Mouse (Mus musculus) left cerebral cortex, adult 8-10 months (tissue): ENCODE results near the gene Naip1. TPM values are rescaled to one million over a fixed set of nuclear protein-coding genes. Genes with fewer than 3 reads are reported as not detected.
"Not testable (repeated sequence)": the region's sequence is repeated elsewhere in the genome, so short reads cannot be mapped to it uniquely, and the experiment has no call there.

Source experiments
- DNase-seq, 2 experiments: peaks; one replicate each; pipeline ENCODE4 v3.0.0; 2022; ENCODE audit warnings: low spot score in 2 of 2
- total RNA-seq, 4 experiments: library from RNA; stranded (reverse); gene quantifications; 2 replicates each; pipeline ENCODE4 v1.2.4; 2022

Naip1 gene
- total RNA-seq, 4 experiments from 2014 or later, result 0.11 to 0.23 (median 0.15) TPM

DNA sequence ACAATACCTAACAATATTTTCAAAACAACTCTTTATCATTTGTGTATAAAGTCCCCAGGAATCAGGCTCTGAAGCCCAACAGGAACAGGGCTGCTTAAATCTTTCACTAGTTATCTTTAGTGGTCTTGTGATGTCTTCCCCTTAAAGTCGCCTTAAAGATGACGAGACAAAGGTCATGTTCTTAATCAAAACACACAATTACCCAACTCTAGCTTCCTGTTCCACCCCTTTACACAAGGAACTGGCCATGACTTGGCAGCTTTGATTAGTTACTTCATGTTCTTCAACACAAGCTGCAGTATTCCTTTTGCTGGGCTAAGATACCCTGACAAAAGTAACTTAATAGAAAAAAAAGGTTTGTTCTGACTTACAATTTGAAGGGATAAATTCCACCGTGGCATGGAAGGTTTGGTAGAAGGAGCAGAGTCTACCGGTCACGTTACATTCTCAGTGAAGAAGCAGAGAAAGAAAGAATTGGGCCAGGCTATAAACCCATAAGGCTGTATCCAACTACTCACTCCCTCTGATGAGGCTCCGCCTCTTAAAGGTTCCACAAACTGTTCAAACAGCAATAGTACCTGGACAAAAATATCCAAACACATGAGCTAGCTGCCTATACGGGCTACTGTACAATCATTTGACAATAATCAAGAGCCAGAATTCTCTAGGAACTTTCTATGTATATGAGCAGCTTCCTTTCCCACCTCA is 49.6 kb downstream of the Naip1 start:
- not testable (repeated sequence) for DNase-seq

DNA sequence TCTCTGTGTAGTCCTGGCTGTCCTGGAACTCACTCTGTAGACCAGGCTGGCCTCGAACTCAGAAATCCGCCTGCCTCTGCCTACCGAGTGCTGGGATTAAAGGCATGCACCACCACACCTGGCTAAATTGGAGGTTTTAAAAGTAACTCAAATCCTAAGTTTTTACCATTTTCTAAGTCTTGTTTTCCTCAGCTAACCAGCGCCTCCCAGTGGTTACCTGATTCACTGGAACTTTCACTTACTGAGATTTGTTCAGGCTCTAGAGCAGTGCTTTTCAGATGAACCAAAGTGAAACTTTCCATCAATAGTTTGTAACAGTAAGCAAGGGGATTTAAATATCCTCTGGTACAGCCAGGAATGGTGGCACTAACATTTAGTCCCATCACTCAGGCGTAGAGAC is 61.6 kb downstream of the Naip1 start:
- DNase-seq, result not testable (repeated sequence)

DNA sequence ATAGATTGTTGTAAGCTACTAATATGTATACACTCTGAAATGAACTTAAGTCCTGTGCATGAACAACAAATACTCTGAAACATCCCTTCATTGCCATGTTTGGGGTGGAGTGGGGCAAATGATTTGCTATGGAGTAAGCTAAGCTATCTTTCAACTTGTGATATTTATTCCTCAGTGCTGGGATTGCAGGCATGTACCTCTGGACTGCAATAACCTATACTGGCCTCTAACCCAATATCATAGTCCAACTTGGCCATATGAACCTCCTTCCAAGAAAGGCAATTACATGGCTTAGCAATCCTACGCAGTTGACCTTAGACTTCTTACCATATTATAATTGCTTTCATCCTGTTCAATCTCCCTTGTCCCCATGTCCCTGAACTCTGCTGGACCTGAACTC is 82.1 kb downstream of the Naip1 start:
- no peak for DNase-seq

Other genes with a start within 250 kb of the Naip1 start
- 1 to 10 TPM in 2 of 4 experiments, under 1 TPM in 2; 0.23 to 1.5 (median 0.70) TPM for gene Naip5, start 206.5 kb downstream of the Naip1 start, total RNA-seq
- gene Naip6, start 135.2 kb downstream of the Naip1 start, total RNA-seq, result under 1 TPM; 0.26 to 0.95 (median 0.55) TPM
- gene Gtf2h2, start 39.7 kb upstream of the Naip1 start, total RNA-seq, result 10 to 100 TPM; 35.2 to 43.7 (median 40.5) TPM
- 10 to 100 TPM in 1 of 4 experiments, 1 to 10 TPM in 3; 7.4 to 12.2 (median 8.2) TPM for gene Ocln, start 99.8 kb upstream of the Naip1 start, total RNA-seq
- gene Marveld2, start 164.1 kb upstream of the Naip1 start, total RNA-seq, result 1 to 10 TPM in 3 of 4 experiments, under 1 TPM in 1; 0.57 to 1.8 (median 1.5) TPM
- gene Ak6, start 198.1 kb upstream of the Naip1 start, total RNA-seq, result 10 to 100 TPM; 71.1 to 90.0 (median 86.4) TPM
- 10 to 100 TPM; 15.1 to 16.0 (median 15.6) TPM for gene Rad17, start 198.2 kb upstream of the Naip1 start, total RNA-seq
- 10 to 100 TPM; 27.6 to 38.4 (median 34.2) TPM for gene Taf9, start 198.7 kb upstream of the Naip1 start, total RNA-seq
- under 1 TPM; 0.26 to 0.51 (median 0.46) TPM for gene Ccdc125, start 216.8 kb upstream of the Naip1 start, total RNA-seq